Mouse (Mus musculus) cerebellum, postnatal 36 days (tissue): ENCODE measurements around the gene Gm10770.
"Not testable (repeated sequence)": the region's sequence is repeated elsewhere in the genome, so short reads cannot be mapped to it uniquely, and the experiment has no call there.

Experiments used
- DNase-seq, 2 experiments: peaks; one replicate each; pipeline ENCODE4 v3.0.0; 2021 to 2022; ENCODE audit warnings: mixed read lengths in 2 of 2

Gm10770 gene

DNA sequence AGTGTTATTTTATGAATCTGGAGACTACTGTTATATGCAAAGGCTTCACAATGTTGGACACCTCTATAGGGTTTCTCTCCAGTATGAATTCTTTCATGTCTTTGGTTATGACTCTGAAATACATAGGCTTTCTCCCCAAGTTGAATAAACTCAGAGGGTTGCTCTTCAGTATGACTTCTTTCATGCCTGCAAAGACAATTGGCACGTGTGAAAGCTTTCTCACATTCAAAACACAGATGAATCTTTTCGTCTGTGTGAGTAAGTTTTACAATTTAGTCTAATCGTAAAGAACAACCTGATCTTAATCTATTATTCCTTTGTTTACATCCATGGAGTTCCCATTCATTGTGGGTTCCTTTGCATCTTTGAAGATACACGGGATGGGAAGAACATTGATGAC, at the start of gene Gm10770:
Gene Gm10770, minus strand, starts transcription at position 101 of the 400 bp plus-strand sequence.
- DNase-seq: not testable (repeated sequence)

- DNase-seq: not testable (repeated sequence)
Observed at GRCm38 (mm10) chr2:150223263-150223662, 43.8 kb upstream of the Gm10770 start.

- not testable (repeated sequence) for DNase-seq
Observed at GRCm38 (mm10) chr2:150218363-150218725, 38.9 kb upstream of the Gm10770 start.

GRCm38 (mm10) chr2:150217600-150218362, 38.3 kb upstream of the Gm10770 start, which contains the start of gene Zfp937:
Gene Zfp937 (plus strand): TSS chr2:150218073.
- peak; percentile 76 to 79 for DNase-seq

GRCm38 (mm10) chr2:150181570-150181999, 2.1 kb upstream of the Gm10770 start, which contains the start of gene Gm14139:
Gene Gm14139 (plus strand): TSS chr2:150181755.
- DNase-seq: not testable (repeated sequence)

DNA sequence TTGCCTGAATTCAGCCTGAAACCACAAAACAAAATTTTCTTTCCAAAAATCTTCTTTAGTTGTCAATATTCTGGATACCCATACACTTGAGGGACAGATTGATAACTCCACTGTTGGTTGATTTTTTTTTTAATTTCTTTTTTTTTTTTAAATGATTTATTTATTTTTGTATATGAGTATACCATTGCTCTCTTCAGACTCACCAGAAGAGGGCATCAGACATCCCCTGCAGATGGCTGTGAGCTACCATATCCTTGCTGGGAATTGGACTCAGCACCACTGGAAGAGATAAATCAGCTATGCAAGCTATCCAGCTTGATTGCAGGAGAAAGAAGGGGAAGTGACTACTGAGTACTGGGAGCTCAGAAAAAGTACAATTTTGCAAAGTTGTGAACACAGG, 1.6 kb upstream of the Gm10770 start:
- not testable (repeated sequence) for DNase-seq

DNA sequence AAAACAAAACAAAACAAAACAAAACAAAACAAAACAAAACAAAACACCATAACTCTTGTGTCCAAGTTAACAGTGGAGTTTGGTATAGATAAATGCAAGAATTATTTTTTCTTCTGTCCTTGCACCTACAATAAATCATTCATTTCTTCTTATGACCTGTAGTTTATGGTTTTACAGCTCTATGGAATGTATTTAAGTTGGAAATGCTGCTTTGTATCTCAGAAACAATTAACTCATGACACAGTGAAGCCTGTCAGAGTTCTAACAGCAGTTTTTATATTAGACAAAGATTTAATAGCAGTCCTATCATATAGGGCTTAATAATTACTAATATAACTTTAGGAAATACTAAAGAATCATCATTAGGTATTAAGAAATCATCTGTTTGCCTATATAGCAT, 5.6 kb downstream of the Gm10770 start:
- DNase-seq: no peak

DNA sequence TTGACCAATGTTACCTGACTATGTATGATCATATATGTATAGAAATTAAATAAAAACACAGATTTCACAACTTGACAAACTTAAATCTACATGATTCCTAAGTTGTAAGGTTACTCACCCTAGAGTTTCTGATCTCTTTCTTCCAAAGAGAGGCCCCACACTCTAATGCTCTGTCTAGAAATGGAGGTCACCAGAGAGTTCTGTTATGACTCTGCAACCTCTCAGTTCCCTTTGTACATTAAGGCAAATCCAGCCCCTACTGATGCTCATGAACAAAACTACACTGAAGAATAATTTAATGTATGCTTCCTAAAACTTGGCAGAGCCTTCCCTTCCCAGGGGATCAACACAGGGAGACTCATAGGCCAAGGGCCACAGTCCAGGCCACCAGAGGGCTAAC, 12.8 kb downstream of the Gm10770 start:
- no peak for DNase-seq

DNA sequence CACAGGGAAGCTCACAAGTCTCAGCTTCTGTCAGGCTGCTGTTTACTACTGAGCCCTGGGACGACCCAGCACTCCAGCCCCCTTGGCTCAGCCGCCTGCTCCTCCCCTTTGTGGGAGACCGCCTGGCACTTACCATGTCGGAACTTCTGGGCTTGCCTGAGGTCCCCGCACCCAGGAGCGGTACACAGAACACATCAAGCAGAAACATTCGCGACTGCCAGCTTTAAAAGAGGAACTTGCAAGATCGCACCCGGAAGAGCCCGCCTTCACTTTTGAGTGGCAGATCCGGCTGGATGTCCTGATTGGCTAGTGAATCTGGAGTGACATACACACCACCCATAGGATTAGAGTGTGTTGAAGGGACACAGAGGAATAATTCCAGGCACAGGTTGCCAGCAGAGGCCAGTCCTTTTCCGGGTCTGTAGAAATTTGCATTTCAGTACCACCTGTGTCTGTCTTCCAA, 43.0 kb downstream of the Gm10770 start, which contains the start of gene Zfp120:
Gene Zfp120, minus strand, starts transcription at position 274 of the 463 bp plus-strand sequence.
- DNase-seq: peak; percentile 78 to 85

- no peak for DNase-seq
Observed at GRCm38 (mm10) chr2:150132773-150133172, 46.7 kb downstream of the Gm10770 start.

- not testable (repeated sequence) for DNase-seq
Observed at GRCm38 (mm10) chr2:150132002-150132401, 47.5 kb downstream of the Gm10770 start.
